Comparison of ENCODE assay signal across 26 mouse cellular contexts in genomic region chr12:85905666-85906065, GRCm38 (mm10).
"Had no signal": no experiment of that assay in that cellular context is flagged by ENCODE, and none has a peak within 500 bp of the region (broad histone marks: within the 10 kb centered on the region; RNA-seq: fewer than 3 reads in every experiment).

No protein-coding gene starts in this region.

- H3K27ac ChIP-seq: gastrocnemius, adult 2 months; heart, adult 2 months; heart, embryonic 13.5 days; heart, embryonic 15.5 days; hindbrain, embryonic 10.5 days; hindbrain, embryonic 12.5 days; hindbrain, embryonic 14.5 days; intestine, embryonic 15.5 days; layer of hippocampus, adult 2 months; left cerebral cortex, adult 2 months; limb, embryonic 10.5 days; limb, embryonic 12.5 days; liver, embryonic 15.5 days had no signal

- H3K9me3 ChIP-seq: heart, embryonic 13.5 days; hindbrain, embryonic 10.5 days; hindbrain, embryonic 12.5 days; intestine, embryonic 15.5 days; limb, embryonic 10.5 days; limb, embryonic 12.5 days; liver, embryonic 15.5 days had no signal

- H3K9ac ChIP-seq: heart, embryonic 13.5 days; heart, embryonic 15.5 days; hindbrain, embryonic 12.5 days; hindbrain, embryonic 14.5 days; intestine, embryonic 15.5 days; limb, embryonic 12.5 days; liver, embryonic 15.5 days had no signal

- H3K27me3 ChIP-seq: heart, embryonic 13.5 days; heart, embryonic 15.5 days; hindbrain, embryonic 12.5 days; intestine, embryonic 15.5 days; limb, embryonic 12.5 days; liver, embryonic 15.5 days had no signal

- H3K4me3 ChIP-seq: gastrocnemius, adult 2 months; heart, adult 2 months; heart, embryonic 13.5 days; heart, embryonic 15.5 days; hindbrain, embryonic 10.5 days; hindbrain, embryonic 12.5 days; intestine, embryonic 15.5 days; layer of hippocampus, adult 2 months; left cerebral cortex, adult 2 months; limb, embryonic 10.5 days; limb, embryonic 12.5 days; liver, embryonic 15.5 days had no signal

- H3K4me1 ChIP-seq: hindbrain, embryonic 12.5 days; limb, embryonic 10.5 days; limb, embryonic 12.5 days; liver, embryonic 15.5 days had no signal

- ATAC-seq: hindbrain, embryonic 16.5 days; inflammation-experienced regulatory T-cells, adult 6 months; intestine, embryonic 15.5 days; intestine, postnatal 0 days had no signal

- H3K36me3 ChIP-seq: hindbrain, embryonic 12.5 days; intestine, embryonic 15.5 days had no signal

- H3K4me2 ChIP-seq: heart, embryonic 11.5 days; heart, embryonic 13.5 days; heart, embryonic 15.5 days; hindbrain, embryonic 12.5 days; hindbrain, embryonic 14.5 days; intestine, embryonic 15.5 days; limb, embryonic 12.5 days; liver, embryonic 15.5 days had no signal

- DNase-seq: gastrocnemius, adult 2 months; gastrocnemius, postnatal 10 days; gastrocnemius, postnatal 25 days; heart, adult 2 months; heart, postnatal 14 days; heart, postnatal 4 days; kidney, adult 18-20 months; kidney, adult 8-10 months; kidney, postnatal 10 days; kidney, postnatal 25 days; kidney, postnatal 4 days had no signal
